Mouse (Mus musculus): ENCODE measurements around the gene Acer2. TPM values are rescaled to one million over a fixed set of nuclear protein-coding genes. Genes with fewer than 3 reads are reported as not detected.

Gene Acer2
- total and polyA plus RNA-seq, 3 experiments = 0.09 to 0.29 (median 0.13) TPM

DNA sequence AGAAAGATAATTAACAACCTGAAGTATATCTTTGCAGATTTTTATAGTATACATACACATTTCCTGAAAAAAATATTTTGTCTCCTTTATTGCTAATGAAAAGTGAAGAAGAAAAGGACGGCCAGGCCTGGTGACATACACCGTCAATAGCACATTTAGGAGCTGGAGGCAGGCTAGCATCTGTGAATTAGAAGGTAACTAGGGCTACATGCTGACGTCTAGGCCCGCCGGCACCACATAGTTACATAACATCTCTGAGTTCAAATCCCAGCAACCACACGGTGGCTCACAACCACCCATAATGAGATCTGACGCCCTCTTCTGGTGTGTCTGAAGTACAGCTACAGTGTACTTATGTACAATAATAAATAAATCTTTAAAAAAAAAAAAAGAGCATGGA is 38.6 kb downstream of the Acer2 start:
- dilution Hi-C loops (cut with MboI; ENCODE audit: extremely low pct_ligation_motif_present, extremely low pct_unique_long_range_greater_than_20kb, low sequenced_read_pairs) (no loop called here), in situ Hi-C loops (cut with MboI; ENCODE audit: low pct_ligation_motif_present, low pct_unique_long_range_greater_than_20kb, low sequenced_read_pairs) (no loop called here)
- DNase-seq (ENCODE audit: extremely low read depth) = no peak
- TF ChIP-seq JUN (IDR thresholded peaks at IDR 0.05; ENCODE audit: insufficient read depth, low read depth, low read length) (no peak), SIN3A (IDR thresholded peaks at IDR 0.05; ENCODE audit: low read length) (no peak), USF2 (conservative IDR thresholded peaks at IDR 0.05; ENCODE audit: low read depth, low read length) (no peak), CHD1 (IDR thresholded peaks at IDR 0.05; ENCODE audit: low read depth, low read length) (no peak), TCF12 (IDR thresholded peaks at IDR 0.05; ENCODE audit: low read depth, low read length) (no peak)
- no peak overlapping the region for H3K4me3 ChIP-seq (replicated peaks in 1 of 3; ENCODE audit: low read depth in 2 of 3, low read length in 2 of 3, poor library complexity in 1 of 3)
- no peak overlapping the region for H3K9ac ChIP-seq (ENCODE audit: insufficient read depth, low read depth)
- no peaks in the 10 kb centered on the region for H3K36me3 ChIP-seq (replicated peaks in 1 of 2; ENCODE audit: control insufficient read depth in 1 of 2, insufficient read depth in 1 of 2, low read length in 1 of 2)
- no peaks in the 10 kb centered on the region for H3K79me2 ChIP-seq (replicated peaks; ENCODE audit: control insufficient read depth, extremely low read depth, insufficient read depth, poor library complexity, severe bottlenecking)
- no peak overlapping the region for H3K4me2 ChIP-seq (ENCODE audit: insufficient read depth, low read depth, poor library complexity, severe bottlenecking)
- no peak overlapping the region for H3K27ac ChIP-seq (ENCODE audit: insufficient read depth, low read depth)
- no peaks in the 10 kb centered on the region for H3K9me3 ChIP-seq (replicated peaks; ENCODE audit: low read length)
- no peaks in the 10 kb centered on the region for H3K27me3 ChIP-seq (replicated peaks)
- H3K4me1 ChIP-seq (ENCODE audit: control insufficient read depth in 1 of 2, insufficient read depth in 2 of 2) = peaks cover 3 to 11% of the 10 kb centered on the region in 2 experiments; a peak in 3 of 4 replicates

DNA sequence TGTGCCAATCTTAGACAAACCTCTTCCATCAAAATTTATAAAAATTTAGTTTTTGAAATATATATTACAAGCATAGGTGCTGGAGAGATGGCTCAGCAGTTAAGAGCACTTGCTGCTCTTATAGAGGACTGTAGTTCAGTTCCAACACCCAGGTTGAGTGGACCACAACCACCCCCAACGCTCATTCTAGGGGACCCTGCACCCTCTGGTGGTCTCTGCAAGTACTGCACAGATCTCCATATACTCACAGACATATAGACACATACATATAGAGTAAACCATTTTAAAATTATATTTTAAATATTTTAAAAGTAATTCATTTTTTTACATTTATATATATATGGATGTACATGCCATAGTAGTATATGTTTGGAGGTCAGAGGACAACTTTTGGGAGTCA is 41.9 kb downstream of the Acer2 start:
- Histone ChIP-seq H3K36me3 (replicated peaks in 1 of 2; ENCODE audit: control insufficient read depth in 1 of 2, insufficient read depth in 1 of 2, low read length in 1 of 2) (no peaks in the 10 kb centered on the region), H3K9ac (ENCODE audit: insufficient read depth, low read depth) (no peak overlapping the region), H3K79me2 (replicated peaks; ENCODE audit: control insufficient read depth, extremely low read depth, insufficient read depth, poor library complexity, severe bottlenecking) (no peaks in the 10 kb centered on the region), H3K4me3 (replicated peaks in 1 of 3; ENCODE audit: low read depth in 2 of 3, low read length in 2 of 3, poor library complexity in 1 of 3) (no peak overlapping the region), H3K4me1 (ENCODE audit: control insufficient read depth in 1 of 2, insufficient read depth in 2 of 2) (peaks cover 3 to 11% of the 10 kb centered on the region in 2 experiments; a peak in 3 of 4 replicates), H3K27me3 (replicated peaks) (no peaks in the 10 kb centered on the region), H3K9me3 (replicated peaks; ENCODE audit: low read length) (no peaks in the 10 kb centered on the region), H3K27ac (ENCODE audit: insufficient read depth, low read depth) (no peak overlapping the region), H3K4me2 (ENCODE audit: insufficient read depth, low read depth, poor library complexity, severe bottlenecking) (no peak overlapping the region)
- DNase-seq (ENCODE audit: extremely low read depth) = no peak
- peak in 1 of 2 experiments; percentile 39; a peak in 2 of 4 replicates for TF ChIP-seq CTCF (conservative IDR thresholded peaks at IDR 0.05 in 1 of 2, IDR thresholded peaks at IDR 0.05 in 1 of 2; ENCODE audit: low read depth in 2 of 2, low read length in 2 of 2)
- no peak for TF ChIP-seq USF1 (IDR thresholded peaks at IDR 0.05; ENCODE audit: low read depth, low read length)
- TF ChIP-seq RAD21 (IDR thresholded peaks at IDR 0.05; ENCODE audit: low read depth, low read length) = peak; percentile 5; the same call in 1 of the 2 replicates
- dilution Hi-C loops (cut with MboI; ENCODE audit: extremely low pct_ligation_motif_present, extremely low pct_unique_long_range_greater_than_20kb, low sequenced_read_pairs) = no loop called here
- in situ Hi-C loops (cut with MboI; ENCODE audit: low pct_ligation_motif_present, low pct_unique_long_range_greater_than_20kb, low sequenced_read_pairs) = no loop called here

DNA sequence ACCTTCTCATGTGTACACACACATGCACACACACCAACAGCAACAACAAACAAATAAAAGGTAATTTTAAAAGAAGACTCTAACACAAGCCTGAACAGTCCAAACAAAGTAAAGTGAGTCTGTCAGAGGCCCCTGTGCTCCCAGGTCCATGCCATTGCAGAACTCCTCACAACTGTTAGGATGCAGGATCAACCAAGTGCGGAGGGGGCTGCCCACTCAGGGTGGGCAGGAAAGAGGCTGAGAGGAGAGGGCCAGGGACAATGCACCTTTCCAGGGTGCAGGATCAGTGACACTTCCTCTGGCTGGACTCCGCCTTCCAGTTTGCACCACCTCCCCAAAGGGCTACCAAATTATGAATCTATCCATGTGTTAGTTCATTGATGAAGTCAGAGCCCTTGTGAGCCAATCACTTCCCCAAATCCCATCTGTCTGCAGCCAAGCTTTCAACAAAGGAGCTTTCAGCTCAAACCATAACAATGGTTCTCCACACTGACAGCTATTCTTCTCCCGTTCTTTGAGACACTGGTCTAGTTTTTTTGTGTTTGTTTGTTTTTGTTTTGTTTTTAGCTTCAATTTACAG is 49.4 kb downstream of the Acer2 start:
- TF ChIP-seq TCF12 (IDR thresholded peaks at IDR 0.05; ENCODE audit: low read depth, low read length) (no peak), KAT2A (IDR thresholded peaks at IDR 0.05; ENCODE audit: insufficient replicate concordance, low read length) (no peak), USF1 (IDR thresholded peaks at IDR 0.05; ENCODE audit: low read depth, low read length) (no peak), EP300 (IDR thresholded peaks at IDR 0.05; ENCODE audit: low read length) (no peak), ZNF384 (IDR thresholded peaks at IDR 0.05; ENCODE audit: low read depth, low read length) (no peak)
- no peaks in the 10 kb centered on the region for H3K4me1 ChIP-seq (ENCODE audit: control insufficient read depth in 1 of 2, insufficient read depth in 2 of 2)
- no peaks in the 10 kb centered on the region for H3K9me3 ChIP-seq (replicated peaks; ENCODE audit: low read length)
- no peak overlapping the region for H3K4me3 ChIP-seq (replicated peaks in 1 of 3; ENCODE audit: low read depth in 2 of 3, low read length in 2 of 3, poor library complexity in 1 of 3)
- in situ Hi-C loops (cut with MboI; ENCODE audit: low pct_ligation_motif_present, low pct_unique_long_range_greater_than_20kb, low sequenced_read_pairs) (no loop called here), dilution Hi-C loops (cut with MboI; ENCODE audit: extremely low pct_ligation_motif_present, extremely low pct_unique_long_range_greater_than_20kb, low sequenced_read_pairs) (no loop called here)
- DNase-seq (ENCODE audit: extremely low read depth) = no peak
- no peaks in the 10 kb centered on the region for H3K27me3 ChIP-seq (replicated peaks)
- H3K4me2 ChIP-seq (ENCODE audit: insufficient read depth, low read depth, poor library complexity, severe bottlenecking) = no peak overlapping the region
- no peaks in the 10 kb centered on the region for H3K36me3 ChIP-seq (replicated peaks in 1 of 2; ENCODE audit: control insufficient read depth in 1 of 2, insufficient read depth in 1 of 2, low read length in 1 of 2)
- H3K79me2 ChIP-seq (replicated peaks; ENCODE audit: control insufficient read depth, extremely low read depth, insufficient read depth, poor library complexity, severe bottlenecking) = no peaks in the 10 kb centered on the region
- H3K27ac ChIP-seq (ENCODE audit: insufficient read depth, low read depth) = no peak overlapping the region
- no peak overlapping the region for H3K9ac ChIP-seq (ENCODE audit: insufficient read depth, low read depth)
